Mouse (Mus musculus) T-cell, adult 2 months (primary cell): ENCODE data around the gene Gmpr2.
A peak's percentile ranks its signal among the peaks of the same experiment; 100 is the strongest.

Source experiments
- DNase-seq: peaks from one replicate; pipeline ENCODE4 v3.0.0; 2022; ENCODE audit warnings: low spot score

The Gmpr2 gene

GRCm38 (mm10) chr14:55681160-55682117 is 9.7 kb downstream of the Gmpr2 start, which contains the start of gene Tinf2:
Gene Tinf2, minus strand, starts transcription at chr14:55681820.
- peak; percentile 96 for DNase-seq

DNA sequence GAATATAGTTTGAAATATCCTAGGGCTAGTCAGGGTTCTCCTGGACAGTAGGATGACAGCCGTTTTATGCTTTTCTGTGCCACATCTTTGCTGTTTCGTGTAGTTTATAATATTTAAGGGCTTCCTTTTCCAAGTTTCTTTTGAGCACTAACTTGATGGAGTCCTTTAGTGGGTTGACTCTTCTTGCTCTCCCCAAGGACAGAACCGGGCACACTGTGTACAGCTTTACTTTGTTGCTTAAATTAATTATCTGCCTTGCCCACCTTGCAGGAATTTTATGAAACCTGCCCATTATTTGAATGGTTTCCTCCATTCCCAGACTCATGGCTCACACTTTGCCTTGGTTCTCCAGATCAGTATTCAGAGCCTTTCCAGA is 10.4 kb downstream of the Gmpr2 start:
- DNase-seq: no peak

DNA sequence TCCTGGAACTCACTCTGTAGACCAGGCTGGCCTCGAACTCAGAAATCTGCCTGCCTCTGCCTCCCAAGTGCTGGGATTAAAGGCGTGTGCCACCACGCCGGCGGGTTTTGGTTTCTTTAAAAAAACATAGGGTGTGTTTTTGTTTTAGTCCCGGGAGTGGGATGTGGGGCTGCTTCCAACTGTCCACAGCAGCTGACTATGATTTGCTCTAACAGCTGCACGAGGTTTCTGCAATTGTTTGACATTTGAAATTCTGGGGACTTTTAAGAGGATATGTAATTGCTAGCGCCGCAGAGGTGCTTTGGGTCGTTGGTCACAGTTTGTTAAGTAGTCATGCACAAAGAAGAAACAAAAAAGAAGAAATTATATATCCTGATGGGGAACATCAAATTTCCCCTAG is 17.7 kb downstream of the Gmpr2 start:
- DNase-seq: no peak

DNA sequence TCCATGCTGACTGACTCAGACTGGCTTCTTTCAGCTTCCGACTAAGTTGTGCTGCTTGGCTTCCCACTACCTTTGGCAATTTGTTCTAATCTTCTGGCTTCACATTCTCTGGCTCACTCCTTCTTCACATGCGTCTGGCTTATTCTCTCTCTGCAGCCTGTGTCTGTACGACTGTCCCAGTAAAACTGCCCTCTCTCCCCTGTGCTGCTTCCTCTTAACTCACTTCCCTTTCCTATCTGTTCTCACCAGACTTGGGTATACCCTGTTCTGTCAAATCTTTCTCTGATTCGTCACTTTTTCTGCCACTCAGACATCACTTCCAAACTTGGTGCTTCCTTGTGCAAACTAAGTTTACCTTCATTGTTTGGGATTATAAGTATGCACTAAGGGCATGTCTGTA is 25.5 kb downstream of the Gmpr2 start:
- DNase-seq: no peak

- DNase-seq: no peak
These were observed 29.4 kb downstream of the Gmpr2 start for GRCm38 (mm10) chr14:55701131-55701530.

GRCm38 (mm10) chr14:55702761-55703160 is 31.0 kb downstream of the Gmpr2 start:
- no peak for DNase-seq

DNA sequence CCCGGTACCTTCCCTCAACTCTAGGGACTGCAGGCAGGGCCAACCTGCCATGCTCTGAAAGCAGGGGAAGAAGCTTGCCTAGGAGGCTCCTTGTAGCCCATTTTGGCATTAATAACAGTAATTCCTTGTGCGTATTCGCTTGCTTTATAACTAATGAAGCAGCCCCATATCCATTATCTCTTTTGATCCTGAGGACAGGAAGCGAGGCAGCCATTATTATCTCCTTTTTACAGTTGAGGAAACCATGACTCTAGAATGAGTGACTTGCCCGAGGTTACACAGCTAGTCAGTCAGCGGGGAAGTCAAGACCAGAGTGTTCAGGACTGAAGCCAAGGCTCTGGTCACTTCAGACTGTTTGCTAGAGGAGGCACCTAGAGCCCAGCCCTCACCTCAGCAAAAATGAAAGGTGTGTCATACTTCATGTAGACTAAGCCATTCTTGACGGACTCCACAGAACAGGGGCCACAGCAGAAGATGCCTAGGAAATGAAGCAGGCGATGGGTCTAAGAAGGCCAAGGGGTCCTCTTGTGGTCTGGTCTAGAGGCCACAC is 34.4 kb downstream of the Gmpr2 start:
- DNase-seq: no peak

DNA sequence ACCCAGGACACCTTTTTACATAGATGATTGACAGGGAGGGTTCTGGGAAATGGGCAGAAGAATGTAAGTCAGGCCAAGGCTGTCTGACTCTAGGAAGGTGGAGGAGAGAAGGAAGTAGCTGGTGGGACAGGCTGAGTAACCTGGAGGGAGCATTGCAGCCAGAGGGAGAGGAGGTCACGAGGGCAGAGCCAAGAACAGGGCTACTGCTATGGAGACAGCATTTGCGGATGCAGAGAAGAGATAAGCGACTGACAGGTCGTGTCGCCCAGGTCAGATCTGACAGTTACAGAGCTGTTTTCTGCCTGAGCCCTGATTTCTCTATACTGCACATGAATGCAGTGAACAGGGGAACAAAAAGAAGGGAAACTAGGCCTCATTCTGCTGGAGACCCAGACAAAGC is 35.7 kb downstream of the Gmpr2 start:
- DNase-seq: no peak

DNA sequence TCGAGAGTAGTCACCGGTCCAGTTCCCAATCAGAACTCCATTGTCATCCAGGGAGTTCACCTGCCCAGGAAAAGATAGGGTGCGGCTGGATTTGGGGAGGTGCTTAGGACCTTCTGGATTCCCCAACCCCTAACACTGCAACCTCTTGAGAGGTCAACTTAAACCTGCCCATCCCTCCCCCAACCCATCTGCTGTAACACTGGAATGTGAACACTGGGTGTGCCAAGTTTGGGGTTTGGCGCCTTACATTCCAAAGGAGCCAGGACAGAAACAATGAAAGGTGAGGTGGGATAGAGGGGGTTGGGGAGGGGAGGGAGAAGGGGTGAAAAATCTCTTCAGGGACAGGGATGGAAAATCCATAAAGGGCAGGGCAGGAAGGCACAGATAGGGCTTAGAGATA is 37.8 kb downstream of the Gmpr2 start:
- DNase-seq: no peak

DNA sequence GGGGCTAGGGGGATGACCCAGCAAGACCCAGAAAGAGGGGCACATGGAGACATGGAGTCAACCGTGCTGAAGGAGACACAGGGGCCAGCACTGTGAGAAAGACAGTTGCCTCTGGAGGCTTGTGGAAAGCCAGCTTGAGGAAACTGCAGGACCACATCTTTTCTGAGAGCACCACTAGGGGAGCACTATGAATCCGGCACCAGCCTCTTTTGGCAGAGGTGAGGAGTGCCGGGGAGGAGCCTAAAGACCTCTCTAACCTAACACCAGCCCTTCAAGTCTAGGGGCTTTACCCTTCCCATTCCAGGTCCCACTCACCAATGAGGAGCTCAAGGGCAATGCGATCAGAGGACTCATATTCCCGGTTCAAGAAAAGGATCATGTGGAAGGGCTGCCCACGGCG is 40.0 kb downstream of the Gmpr2 start:
- DNase-seq: no peak

DNA sequence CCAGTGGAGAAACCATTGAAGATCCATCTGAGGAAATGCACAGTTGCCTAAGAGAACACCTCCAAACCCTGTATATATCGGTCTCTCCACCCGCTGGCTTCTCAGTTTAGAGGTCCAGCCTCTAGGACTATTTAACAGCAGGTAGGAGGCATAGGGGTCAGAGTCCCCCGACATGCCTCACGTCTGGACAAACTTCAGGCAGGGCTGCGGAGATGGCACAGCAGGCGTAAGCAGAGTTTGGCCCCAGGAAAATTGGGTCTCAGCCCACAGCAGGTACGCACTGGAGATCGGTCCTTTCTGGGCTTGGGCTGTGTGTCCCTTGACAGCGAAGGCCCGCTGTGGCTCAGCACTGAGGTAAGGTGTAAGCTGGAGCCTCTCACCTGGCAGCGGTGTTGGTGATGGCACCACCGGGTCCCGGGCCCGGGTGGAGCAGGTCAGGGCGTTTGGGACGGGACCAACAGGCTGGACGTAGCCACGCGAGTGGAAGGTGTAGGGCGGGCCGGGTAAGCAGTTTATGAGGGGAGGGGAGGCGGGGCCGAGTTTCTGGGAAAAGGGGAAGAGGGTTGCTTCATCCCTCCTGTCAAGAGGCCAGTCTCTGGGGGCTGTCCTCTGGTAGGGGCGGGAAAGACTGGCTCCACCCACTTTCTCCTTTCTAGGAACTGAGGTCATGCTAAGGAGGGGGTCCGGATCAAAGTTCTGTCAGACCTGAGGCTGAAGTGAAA is 41.4 kb downstream of the Gmpr2 start:
- no peak for DNase-seq

DNA sequence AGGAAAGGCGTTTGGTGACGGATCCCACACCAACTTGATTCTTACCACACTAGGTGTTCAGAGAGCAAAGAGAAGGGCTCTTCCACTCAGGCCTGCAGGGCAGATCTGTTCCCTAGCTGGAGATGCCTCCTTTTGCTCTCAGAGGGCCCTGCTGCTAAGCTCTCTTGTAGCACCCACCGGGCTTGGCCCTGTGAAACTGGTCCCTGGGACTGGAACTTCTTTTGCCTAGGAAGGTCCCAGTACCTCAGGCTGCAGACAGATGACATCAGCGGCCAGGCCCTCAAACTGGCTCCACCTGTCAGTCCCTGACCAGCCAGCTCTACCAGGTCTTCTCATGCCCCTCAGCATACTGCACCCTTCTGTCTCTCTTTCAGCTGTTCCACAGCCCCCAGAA is 42.0 kb downstream of the Gmpr2 start, which contains the start of gene Tgm1:
Gene Tgm1 (minus strand): TSS at position 198 of the 394 bp plus-strand sequence.
- DNase-seq: no peak

DNA sequence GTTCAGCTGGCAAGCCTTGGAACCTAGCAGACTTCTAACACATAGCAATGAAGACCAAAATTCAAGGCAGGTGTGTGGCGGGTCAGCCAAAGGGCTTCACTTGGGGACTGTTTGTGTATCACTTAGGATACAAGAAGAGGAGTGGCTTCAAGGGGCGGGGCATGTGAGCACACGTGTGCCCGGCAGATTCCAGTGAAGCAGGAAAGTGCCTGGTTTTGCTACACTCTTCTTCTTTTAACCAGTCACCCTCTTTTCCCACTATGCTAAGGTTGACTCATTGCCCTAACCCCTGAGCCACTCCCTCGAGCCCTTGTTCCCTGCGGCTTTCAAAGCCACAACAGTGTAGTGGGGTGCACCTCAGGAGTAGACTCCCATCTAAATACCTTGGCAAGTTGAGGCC is 43.2 kb downstream of the Gmpr2 start:
- DNase-seq: no peak

GRCm38 (mm10) chr14:55716271-55716670 is 44.5 kb downstream of the Gmpr2 start:
- no peak for DNase-seq

- DNase-seq: no peak
These were observed 45.1 kb downstream of the Gmpr2 start for GRCm38 (mm10) chr14:55716884-55717283.

GRCm38 (mm10) chr14:55719737-55720136 is 48.0 kb downstream of the Gmpr2 start:
- DNase-seq: no peak

- no peak for DNase-seq
These were observed 48.9 kb downstream of the Gmpr2 start for GRCm38 (mm10) chr14:55720666-55721065.

DNA sequence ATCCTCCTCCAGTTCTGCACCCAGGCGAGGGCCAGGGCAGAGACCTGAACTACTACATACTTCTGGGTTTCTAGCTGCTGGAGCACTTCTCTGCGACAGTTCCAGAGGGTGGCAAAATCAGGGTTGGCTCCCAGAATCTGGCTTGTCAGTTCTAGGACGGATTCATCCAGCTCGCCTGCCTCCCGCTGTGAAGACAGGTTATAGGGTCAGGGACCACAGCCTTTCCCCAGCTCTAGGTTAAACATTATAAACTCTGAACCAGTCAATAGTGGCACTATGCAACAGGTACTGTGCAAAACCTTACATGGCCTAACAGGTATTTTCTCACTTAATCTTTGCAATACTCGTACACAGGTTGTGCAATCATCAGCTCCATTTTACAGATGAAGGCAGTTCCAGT is 49.3 kb downstream of the Gmpr2 start:
- DNase-seq: no peak

DNA sequence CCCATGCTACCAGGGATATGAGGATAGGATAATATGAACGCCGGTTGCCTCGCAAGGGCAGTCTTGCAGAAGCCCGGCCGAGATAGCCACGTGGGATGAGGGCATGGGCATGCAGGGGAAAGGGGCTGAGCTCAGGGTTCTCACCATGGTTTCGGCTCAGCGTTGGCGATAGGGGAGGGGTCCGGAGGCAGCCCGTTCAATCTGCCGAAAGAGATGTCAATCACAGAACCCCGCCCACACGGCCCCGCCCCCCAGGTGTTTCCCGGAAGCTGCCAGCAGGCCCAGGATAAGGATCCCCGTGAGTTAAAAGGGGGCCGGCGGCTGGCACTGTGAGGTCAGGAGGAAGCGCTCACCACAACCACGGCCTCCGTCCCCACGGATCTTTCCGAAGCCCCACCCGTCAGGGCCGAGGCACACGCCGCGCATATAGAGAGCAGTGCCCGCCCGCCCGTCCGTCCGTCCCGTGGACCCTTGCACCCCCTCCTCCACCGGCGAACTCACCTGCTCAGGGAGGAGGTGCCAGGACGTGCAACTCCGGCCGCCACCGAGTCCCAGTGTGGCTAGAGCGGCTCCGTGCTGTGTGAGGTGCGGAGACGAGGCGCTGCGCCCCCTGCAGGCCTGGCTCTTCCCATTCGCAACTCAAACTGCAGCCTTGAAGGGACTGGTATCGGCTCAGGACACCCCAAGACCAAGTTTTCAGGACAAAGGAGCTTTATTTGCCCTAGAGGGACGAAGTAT is 50.1 kb downstream of the Gmpr2 start, which contains the start of gene Rabggta:
Gene Rabggta (minus strand): TSS at position 564 of the 738 bp plus-strand sequence.
- peak; percentile 93 for DNase-seq

DNA sequence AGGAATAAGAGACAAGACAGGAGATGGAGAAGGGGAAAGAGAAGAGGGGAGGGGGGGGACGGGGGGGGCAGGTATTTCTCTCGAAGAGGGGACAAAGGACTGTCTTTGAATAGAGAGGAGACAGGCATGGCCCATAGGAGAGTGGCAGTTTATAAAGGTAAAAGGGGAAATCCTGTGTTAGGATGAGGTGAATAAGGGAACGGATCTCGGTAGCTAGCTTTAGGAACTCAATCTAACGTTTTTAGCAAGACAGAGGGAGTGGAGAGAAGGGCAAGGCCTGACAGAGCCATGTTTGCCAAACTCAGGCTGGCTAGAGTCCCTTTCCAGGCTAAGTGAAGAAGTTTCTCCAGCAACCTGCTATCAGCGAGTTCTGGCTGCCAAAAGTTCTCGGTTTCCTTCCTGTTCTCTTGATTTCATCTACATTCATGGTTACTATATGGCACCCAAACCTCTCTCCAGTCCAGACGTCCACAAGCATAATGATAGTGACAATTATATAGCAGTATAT is 50.8 kb downstream of the Gmpr2 start:
- DNase-seq: no peak

GRCm38 (mm10) chr14:55723433-55723832 is 51.7 kb downstream of the Gmpr2 start:
- DNase-seq: no peak

GRCm38 (mm10) chr14:55724411-55724871 is 52.7 kb downstream of the Gmpr2 start:
- peak; percentile 90 for DNase-seq
